In genomic region chr15:97821983-97822363, GRCm38 (mm10) we compare ENCODE assay signal across 9 mouse cellular contexts. TPM values are rescaled to one million over a fixed set of nuclear protein-coding genes. Genes with fewer than 3 reads are reported as not detected.
DNase-seq lines count a peak whose midpoint lies in the region; ATAC-seq and TF ChIP-seq lines count a peak whose summit lies in the region.
"Had no signal": no experiment of that assay in that cellular context is flagged by ENCODE, and none has a peak within 500 bp of the region (broad histone marks: within the 10 kb centered on the region; RNA-seq: fewer than 3 reads in every experiment).

No protein-coding gene starts in this region.

- no peaks in the 10 kb centered on the region for H3K27me3 ChIP-seq in lung, embryonic 15.5 days

- peaks cover 66% of the 10 kb centered on the region for H3K4me1 ChIP-seq in lung, embryonic 15.5 days
- H3K4me1 ChIP-seq in lung, adult 2 months (ENCODE audit: control insufficient read depth, insufficient read depth, low read length): peaks cover 75% of the 10 kb centered on the region

- H3K4me2 ChIP-seq in lung, embryonic 15.5 days: no peak overlapping the region
- H3K4me2 ChIP-seq: neural tube, embryonic 12.5 days had no signal

- DNase-seq in adrenal gland, adult 2 months: peak; percentile 54
- DNase-seq in adrenal gland, postnatal 4 days (ENCODE audit: low spot score in 2 of 2): no peak
- no peak for DNase-seq in lung, adult 2 months
- DNase-seq in lung, postnatal 36 days: peak; percentile 48
- peak; percentile 61 to 77 for DNase-seq in thymus, postnatal 36 days
- no peak for DNase-seq in frontal cortex, adult 2 months (ENCODE audit: extremely low spot score in 1 of 2, low spot score in 1 of 2)
- DNase-seq in frontal cortex, postnatal 14 days (ENCODE audit: low spot score in 2 of 2): no peak

- no peak for ATAC-seq in lung, embryonic 15.5 days (ENCODE audit: borderline replicate concordance, extremely low read depth, low FRiP score, low TSS enrichment)

- H3K9ac ChIP-seq in lung, embryonic 15.5 days: no peak overlapping the region
- H3K9ac ChIP-seq: neural tube, embryonic 12.5 days had no signal

- TF ChIP-seq CTCF in lung, adult 2 months (IDR thresholded peaks at IDR 0.05; ENCODE audit: insufficient read depth, low read length): no peak

- no peaks in the 10 kb centered on the region for H3K9me3 ChIP-seq in lung, embryonic 15.5 days
- H3K9me3 ChIP-seq: neural tube, embryonic 12.5 days had no signal

- 65% methylated on average over 6 of the region's 6 CpGs for WGBS in lung, embryonic 15.5 days
- 35% methylated on average over 6 of the region's 6 CpGs for WGBS in lung, adult 2 months

- peak overlapping the region; percentile 67 for H3K27ac ChIP-seq in lung, embryonic 15.5 days
- H3K27ac ChIP-seq: neural tube, embryonic 12.5 days had no signal

- no peak overlapping the region for H3K4me3 ChIP-seq in lung, embryonic 15.5 days
- no peak overlapping the region for H3K4me3 ChIP-seq in lung, adult 2 months (replicated peaks; ENCODE audit: extremely low read depth, low read depth, low read length)
- H3K4me3 ChIP-seq: neural tube, embryonic 12.5 days had no signal

- no peak for TF ChIP-seq POLR2A in lung, adult 2 months (IDR thresholded peaks at IDR 0.05; ENCODE audit: borderline replicate concordance, extremely low read depth, low read depth, low read length)

- H3K36me3 ChIP-seq in lung, embryonic 15.5 days: peaks cover 10% of the 10 kb centered on the region

RNA-seq across cellular contexts. Expression of gene Hdac7, which starts 22.3 kb away (rescaled TPM):
- 10 to 100 TPM; 52.5 to 65.1 TPM for total RNA-seq in adrenal gland, adult 2 months (2021)
- polyA plus RNA-seq in adrenal gland, adult 2 months (2012; rRNA removed): 256 and 263 TPM in 2 replicates
- total RNA-seq in adrenal gland, postnatal 4 days (2021): 100 to 1,000 TPM; 116 to 120 TPM
- 40.6 and 44.7 TPM in 2 replicates for polyA plus RNA-seq in lung, embryonic 15.5 days (2015; fragmentation: Nextera tagmentation; extraction: Ambion mirVana)
- polyA plus RNA-seq in lung, adult 2 months (2012; rRNA removed): 254 and 294 TPM in 2 replicates
- 50.2 and 57.5 TPM in 2 replicates for polyA plus RNA-seq in frontal cortex, adult 2 months (2012; rRNA removed)

RNA-seq across cellular contexts. Expression of gene Slc48a1, which starts 43.7 kb away (rescaled TPM):
- 100 to 1,000 TPM; 116 to 158 TPM for total RNA-seq in adrenal gland, adult 2 months (2021)
- polyA plus RNA-seq in adrenal gland, adult 2 months (2012; rRNA removed): 204 and 217 TPM in 2 replicates
- total RNA-seq in adrenal gland, postnatal 4 days (2021): 10 to 100 TPM; 83.0 to 91.7 TPM
- 38.7 and 42.2 TPM in 2 replicates for polyA plus RNA-seq in lung, embryonic 15.5 days (2015; fragmentation: Nextera tagmentation; extraction: Ambion mirVana)
- polyA plus RNA-seq in lung, adult 2 months (2012; rRNA removed): 158 and 174 TPM in 2 replicates
- 107 and 117 TPM in 2 replicates for polyA plus RNA-seq in frontal cortex, adult 2 months (2012; rRNA removed)

RNA-seq across cellular contexts. Expression of gene Rapgef3, which starts 54.2 kb away (rescaled TPM):
- 10 to 100 TPM; 13.4 to 18.6 TPM for total RNA-seq in adrenal gland, adult 2 months (2021)
- 44.5 and 52.6 TPM in 2 replicates for polyA plus RNA-seq in adrenal gland, adult 2 months (2012; rRNA removed)
- total RNA-seq in adrenal gland, postnatal 4 days (2021): 10 to 100 TPM; 19.2 to 27.9 TPM
- 21.1 and 23.4 TPM in 2 replicates for polyA plus RNA-seq in lung, embryonic 15.5 days (2015; fragmentation: Nextera tagmentation; extraction: Ambion mirVana)
- polyA plus RNA-seq in lung, adult 2 months (2012; rRNA removed): 94.2 and 133 TPM in 2 replicates
- polyA plus RNA-seq in frontal cortex, adult 2 months (2012; rRNA removed): 69.2 and 78.4 TPM in 2 replicates

Comparison
In these comparisons a context has a peak if more than half of its experiments do, and no peak if none do; other contexts are left out.
1. DNase-seq: peak in adrenal gland, adult 2 months (single experiment), lung, postnatal 36 days (single experiment) and thymus, postnatal 36 days (2 of 2); none in adrenal gland, postnatal 4 days (0 of 2), lung, adult 2 months (single experiment), frontal cortex, adult 2 months (0 of 2) and frontal cortex, postnatal 14 days (0 of 2).